Mouse (Mus musculus): ENCODE data around the gene Plekha6. TPM values are rescaled to one million over a fixed set of nuclear protein-coding genes. Genes with fewer than 3 reads are reported as not detected.

The Plekha6 gene
- polyA plus RNA-seq, 1 experiment: 0.12 TPM

GRCm38 (mm10) chr1:133168318-133169060 lies 4.5 kb downstream of the Plekha6 start:
- Histone ChIP-seq H3K4me3 (no peak overlapping the region), H3K27me3 (ENCODE audit: control insufficient read depth, insufficient read depth, insufficient read length) (peaks cover 76% of the 10 kb centered on the region), H3K36me3 (ENCODE audit: control insufficient read depth, insufficient read depth) (no peaks in the 10 kb centered on the region), H3K4me2 (ENCODE audit: low read depth) (no peak overlapping the region), H3K79me2 (ENCODE audit: control insufficient read depth, insufficient read depth) (no peaks in the 10 kb centered on the region), H3ac (ENCODE audit: control insufficient read depth, insufficient read length) (no peak overlapping the region)
- no peak for TF ChIP-seq TCF12 (IDR thresholded peaks at IDR 0.05; ENCODE audit: insufficient read depth, poor library complexity, severe bottlenecking)
- TF ChIP-seq POLR2A (IDR thresholded peaks at IDR 0.05; ENCODE audit: insufficient read length, low read depth): no peak
- no peak for TF ChIP-seq SRF (IDR thresholded peaks at IDR 0.05; ENCODE audit: control insufficient read depth, insufficient read length, low read depth)
- TF ChIP-seq USF1 (IDR thresholded peaks at IDR 0.05; ENCODE audit: low read depth): no peak
- no peak for TF ChIP-seq MYOG (IDR thresholded peaks at IDR 0.05; ENCODE audit: control insufficient read depth in 1 of 3, insufficient read depth in 1 of 3, insufficient read length in 2 of 3, low read depth in 2 of 3)
- no peak for TF ChIP-seq CEBPB (IDR thresholded peaks at IDR 0.05; ENCODE audit: insufficient read depth, poor library complexity, severe bottlenecking)
- no peak for TF ChIP-seq POLR2AphosphoS2 (IDR thresholded peaks at IDR 0.05; ENCODE audit: insufficient read length, low read depth)
- TF ChIP-seq MYOD1 (IDR thresholded peaks at IDR 0.05; ENCODE audit: control insufficient read depth in 1 of 3, insufficient read length in 2 of 3, low read depth in 2 of 3): no peak
- no peak for TF ChIP-seq MAX (IDR thresholded peaks at IDR 0.05; ENCODE audit: low read depth)
- TF ChIP-seq REST (IDR thresholded peaks at IDR 0.05; ENCODE audit: insufficient read depth, insufficient read length): no peak
- no peak for TF ChIP-seq TCF3 (IDR thresholded peaks at IDR 0.05; ENCODE audit: insufficient read length, low read depth)
- no peak for TF ChIP-seq E2F4 (IDR thresholded peaks at IDR 0.05; ENCODE audit: insufficient read depth)

- peaks cover 70% of the 10 kb centered on the region for H3K27me3 ChIP-seq (ENCODE audit: control insufficient read depth, insufficient read depth, insufficient read length)
- no peak overlapping the region for H3ac ChIP-seq (ENCODE audit: control insufficient read depth, insufficient read length)
- H3K4me2 ChIP-seq (ENCODE audit: low read depth): no peak overlapping the region
- H3K4me3 ChIP-seq: no peak overlapping the region
- TF ChIP-seq POLR2AphosphoS2 (IDR thresholded peaks at IDR 0.05; ENCODE audit: insufficient read length, low read depth): no peak
- TF ChIP-seq USF1 (IDR thresholded peaks at IDR 0.05; ENCODE audit: low read depth): no peak
- no peak for TF ChIP-seq CEBPB (IDR thresholded peaks at IDR 0.05; ENCODE audit: insufficient read depth, poor library complexity, severe bottlenecking)
- no peak for TF ChIP-seq TCF3 (IDR thresholded peaks at IDR 0.05; ENCODE audit: insufficient read length, low read depth)
- no peaks in the 10 kb centered on the region for H3K79me2 ChIP-seq (ENCODE audit: control insufficient read depth, insufficient read depth)
- H3K36me3 ChIP-seq (ENCODE audit: control insufficient read depth, insufficient read depth): no peaks in the 10 kb centered on the region
These were observed 6.2 kb downstream of the Plekha6 start for GRCm38 (mm10) chr1:133170196-133170595.

- Histone ChIP-seq H3K79me2 (ENCODE audit: control insufficient read depth, insufficient read depth) (no peaks in the 10 kb centered on the region), H3K27me3 (ENCODE audit: control insufficient read depth, insufficient read depth, insufficient read length) (peaks cover 74% of the 10 kb centered on the region), H3K4me3 (no peak overlapping the region), H3K36me3 (ENCODE audit: control insufficient read depth, insufficient read depth) (no peaks in the 10 kb centered on the region), H3K4me2 (ENCODE audit: low read depth) (no peak overlapping the region), H3ac (ENCODE audit: control insufficient read depth, insufficient read length) (no peak overlapping the region)
- TF ChIP-seq SRF (IDR thresholded peaks at IDR 0.05; ENCODE audit: control insufficient read depth, insufficient read length, low read depth) (no peak), MYOD1 (IDR thresholded peaks at IDR 0.05; ENCODE audit: control insufficient read depth in 1 of 3, insufficient read length in 2 of 3, low read depth in 2 of 3) (peak in 1 of 3 experiments; percentile 14)
These were observed 7.3 kb downstream of the Plekha6 start for GRCm38 (mm10) chr1:133171357-133171756.

GRCm38 (mm10) chr1:133175150-133175549 lies 11.1 kb downstream of the Plekha6 start:
- Histone ChIP-seq H3K36me3 (ENCODE audit: control insufficient read depth, insufficient read depth) (no peaks in the 10 kb centered on the region), H3K4me2 (ENCODE audit: low read depth) (no peak overlapping the region), H3ac (ENCODE audit: control insufficient read depth, insufficient read length) (no peak overlapping the region), H3K4me3 (no peak overlapping the region), H3K79me2 (ENCODE audit: control insufficient read depth, insufficient read depth) (no peaks in the 10 kb centered on the region), H3K27me3 (ENCODE audit: control insufficient read depth, insufficient read depth, insufficient read length) (peaks cover 64% of the 10 kb centered on the region)
- TF ChIP-seq REST (IDR thresholded peaks at IDR 0.05; ENCODE audit: insufficient read depth, insufficient read length) (no peak), E2F4 (IDR thresholded peaks at IDR 0.05; ENCODE audit: insufficient read depth) (no peak), TCF12 (IDR thresholded peaks at IDR 0.05; ENCODE audit: insufficient read depth, poor library complexity, severe bottlenecking) (no peak), USF1 (IDR thresholded peaks at IDR 0.05; ENCODE audit: low read depth) (no peak), MYOG (IDR thresholded peaks at IDR 0.05; ENCODE audit: control insufficient read depth in 1 of 3, insufficient read depth in 1 of 3, insufficient read length in 2 of 3, low read depth in 2 of 3) (no peak), CEBPB (IDR thresholded peaks at IDR 0.05; ENCODE audit: insufficient read depth, poor library complexity, severe bottlenecking) (no peak), MAX (IDR thresholded peaks at IDR 0.05; ENCODE audit: low read depth) (no peak), POLR2A (IDR thresholded peaks at IDR 0.05; ENCODE audit: insufficient read length, low read depth) (no peak), TCF3 (IDR thresholded peaks at IDR 0.05; ENCODE audit: insufficient read length, low read depth) (no peak)

GRCm38 (mm10) chr1:133177480-133178172 lies 13.6 kb downstream of the Plekha6 start:
- no peak overlapping the region for H3K4me3 ChIP-seq
- no peak overlapping the region for H3ac ChIP-seq (ENCODE audit: control insufficient read depth, insufficient read length)
- no peaks in the 10 kb centered on the region for H3K79me2 ChIP-seq (ENCODE audit: control insufficient read depth, insufficient read depth)
- no peak for TF ChIP-seq CEBPB (IDR thresholded peaks at IDR 0.05; ENCODE audit: insufficient read depth, poor library complexity, severe bottlenecking)
- no peak for TF ChIP-seq TCF3 (IDR thresholded peaks at IDR 0.05; ENCODE audit: insufficient read length, low read depth)
- TF ChIP-seq USF1 (IDR thresholded peaks at IDR 0.05; ENCODE audit: low read depth): no peak
- no peaks in the 10 kb centered on the region for H3K36me3 ChIP-seq (ENCODE audit: control insufficient read depth, insufficient read depth)
- H3K4me2 ChIP-seq (ENCODE audit: low read depth): no peak overlapping the region
- H3K27me3 ChIP-seq (ENCODE audit: control insufficient read depth, insufficient read depth, insufficient read length): peaks cover 57% of the 10 kb centered on the region

All from myocyte (in vitro differentiated cells).